Mouse (Mus musculus) MEL (cell line): ENCODE results near the gene Gm20388. TPM values are rescaled to one million over a fixed set of nuclear protein-coding genes. Genes with fewer than 3 reads are reported as not detected.
A peak's percentile ranks its signal among the peaks of the same experiment; 100 is the strongest.

Experiments used
- DNase-seq: peaks from one replicate; pipeline ENCODE4 v3.0.0; 2011; ENCODE audit warnings: low read depth, low spot score
- H3K27ac ChIP-seq: 2 replicates; pipeline ENCODE4 v1.5.1; 2012; ENCODE audit warnings: low read depth, mild to moderate bottlenecking, control low read depth, low read length, moderate library complexity; ENCODE audit not compliant: control insufficient read depth
- H3K27me3 ChIP-seq, 2 experiments: fragments of 150-350 bp in 1 of 2; sonication (generic) in 1 of 2; 2 replicates each; pipeline ENCODE4 v1.6.1; 2012; ENCODE audit warnings: low read length in 2 of 2, mild to moderate bottlenecking in 2 of 2, improper control_type of control experiment in 1 of 2, moderate library complexity in 1 of 2; ENCODE audit not compliant: insufficient read depth in 2 of 2, control insufficient read depth in 1 of 2
- H3K36me3 ChIP-seq, 2 experiments: 2 replicates each; pipeline ENCODE4 v1.6.1; 2012 to 2014; ENCODE audit warnings: low read length in 2 of 2, improper control_type of control experiment in 1 of 2, inconsistent platforms in 1 of 2, mild to moderate bottlenecking in 1 of 2; ENCODE audit not compliant: insufficient read depth in 2 of 2, control insufficient read depth in 1 of 2
- H3K4me1 ChIP-seq, 2 experiments: fragments of 150-350 bp in 1 of 2; sonication (generic) in 1 of 2; 2 replicates each; pipeline ENCODE4 v1.6.1; 2012; ENCODE audit warnings: low read length in 2 of 2, improper control_type of control experiment in 1 of 2, mild to moderate bottlenecking in 1 of 2; ENCODE audit not compliant: insufficient read depth in 2 of 2, control insufficient read depth in 1 of 2
- H3K4me3 ChIP-seq, 2 experiments: fragments of 150-350 bp in 1 of 2; sonication (generic) in 1 of 2; 2 replicates each; pipeline ENCODE4 v1.5.1; 2012; ENCODE audit warnings: low read depth in 2 of 2, low read length in 2 of 2, mild to moderate bottlenecking in 2 of 2, moderate library complexity in 2 of 2, control low read depth in 1 of 2, improper control_type of control experiment in 1 of 2; ENCODE audit not compliant: control insufficient read depth in 1 of 2, insufficient read depth in 1 of 2
- H3K79me2 ChIP-seq: 2 replicates; pipeline ENCODE4 v1.6.1; 2012; ENCODE audit warnings: mild to moderate bottlenecking, low read length, moderate library complexity; ENCODE audit not compliant: control insufficient read depth, poor library complexity, insufficient read depth
- H3K9ac ChIP-seq: 2 replicates; pipeline ENCODE4 v1.6.1; 2012; ENCODE audit warnings: low read depth, mild to moderate bottlenecking, control low read depth, low read length, moderate library complexity; ENCODE audit not compliant: control insufficient read depth, poor library complexity, severe bottlenecking
- H3K9me3 ChIP-seq: fragments of 150-350 bp; sonication (generic); replicated peaks from 2 replicates; pipeline ENCODE4 v1.6.1; 2012; ENCODE audit warnings: mild to moderate bottlenecking, low read length, improper control_type of control experiment, moderate library complexity; ENCODE audit not compliant: insufficient read depth
- BHLHE40 ChIP-seq: IDR thresholded peaks from 2 replicates; pipeline ENCODE4 v1.6.1; 2012; ENCODE audit warnings: low read depth, mild to moderate bottlenecking, inconsistent platforms, low read length, improper control_type of control experiment, borderline replicate concordance
- CHD1 ChIP-seq: IDR thresholded peaks from 2 replicates; pipeline ENCODE4 v1.6.1; 2012; ENCODE audit warnings: low read depth, mild to moderate bottlenecking, inconsistent platforms, low read length, improper control_type of control experiment
- ELF1 ChIP-seq: IDR thresholded peaks from 2 replicates; pipeline ENCODE4 v1.6.1; 2014; ENCODE audit warnings: low read depth, mild to moderate bottlenecking, inconsistent platforms, low read length, improper control_type of control experiment, moderate library complexity
- ETS1 ChIP-seq: IDR thresholded peaks from 2 replicates; pipeline ENCODE4 v1.6.1; 2012; ENCODE audit warnings: low read depth, mild to moderate bottlenecking, inconsistent platforms, low read length, improper control_type of control experiment, moderate library complexity
- JUND ChIP-seq: IDR thresholded peaks from 2 replicates; pipeline ENCODE4 v1.6.1; 2011; ENCODE audit warnings: low read depth, mild to moderate bottlenecking, improper control_type of control experiment, low read length
- MAFK ChIP-seq: IDR thresholded peaks from 2 replicates; pipeline ENCODE4 v1.6.1; 2011; ENCODE audit warnings: low read depth, mild to moderate bottlenecking, low read length, improper control_type of control experiment, borderline replicate concordance
- MAX ChIP-seq: IDR thresholded peaks from 2 replicates; pipeline ENCODE4 v1.6.1; 2011; ENCODE audit warnings: low read length, improper control_type of control experiment
- MAZ ChIP-seq: IDR thresholded peaks from 2 replicates; pipeline ENCODE4 v1.6.1; 2012; ENCODE audit warnings: low read depth, mild to moderate bottlenecking, inconsistent platforms, low read length, improper control_type of control experiment
- MEF2A ChIP-seq: IDR thresholded peaks from 2 replicates; pipeline ENCODE4 v1.6.1; 2014; ENCODE audit warnings: low read depth, mild to moderate bottlenecking, inconsistent platforms, low read length, improper control_type of control experiment; ENCODE audit not compliant: poor library complexity, insufficient replicate concordance, severe bottlenecking; ENCODE audit errors: extremely low read depth
- MYC ChIP-seq: IDR thresholded peaks from 2 replicates; pipeline ENCODE4 v1.6.1; 2011; ENCODE audit warnings: low read depth, mild to moderate bottlenecking, low read length, improper control_type of control experiment, moderate library complexity
- NELFE ChIP-seq: IDR thresholded peaks from 2 replicates; pipeline ENCODE4 v1.6.1; 2011; ENCODE audit warnings: low read depth, low read length, improper control_type of control experiment
- NRF1 ChIP-seq: IDR thresholded peaks from 2 replicates; pipeline ENCODE4 v1.6.1; 2014; ENCODE audit warnings: low read depth, mild to moderate bottlenecking, inconsistent platforms, low read length, improper control_type of control experiment, moderate library complexity; ENCODE audit not compliant: poor library complexity, insufficient read depth, severe bottlenecking
- POLR2A ChIP-seq, 2 experiments: IDR thresholded peaks; 2 replicates each; pipeline ENCODE4 v1.6.1; 2011 to 2012; ENCODE audit warnings: low read length in 2 of 2, mild to moderate bottlenecking in 2 of 2, control low read depth in 1 of 2, improper control_type of control experiment in 1 of 2, low read depth in 1 of 2, moderate library complexity in 1 of 2; ENCODE audit not compliant: control insufficient read depth in 1 of 2, insufficient read depth in 1 of 2, poor library complexity in 1 of 2
- POLR2AphosphoS2 ChIP-seq: IDR thresholded peaks from 2 replicates; pipeline ENCODE4 v1.6.1; 2011; ENCODE audit warnings: low read length, improper control_type of control experiment
- POLR2AphosphoS5 ChIP-seq: IDR thresholded peaks from 2 replicates; pipeline ENCODE4 v1.6.1; 2012; ENCODE audit warnings: low read depth, borderline replicate concordance, mild to moderate bottlenecking, inconsistent platforms, low read length, moderate library complexity, mixed read lengths
- SIN3A ChIP-seq: IDR thresholded peaks from 2 replicates; pipeline ENCODE4 v1.6.1; 2012; ENCODE audit warnings: low read length, improper control_type of control experiment, inconsistent platforms
- TAL1 ChIP-seq: IDR thresholded peaks from 2 replicates; pipeline ENCODE4 v1.6.1; 2012; ENCODE audit warnings: mild to moderate bottlenecking, inconsistent platforms, low read length, moderate library complexity, mixed read lengths
- TCF12 ChIP-seq: IDR thresholded peaks from 2 replicates; pipeline ENCODE4 v1.6.1; 2014; ENCODE audit warnings: low read depth, mild to moderate bottlenecking, inconsistent platforms, low read length, improper control_type of control experiment, moderate library complexity
- UBTF ChIP-seq: IDR thresholded peaks from 2 replicates; pipeline ENCODE4 v1.6.1; 2012; ENCODE audit warnings: low read depth, mild to moderate bottlenecking, inconsistent platforms, low read length, improper control_type of control experiment, moderate library complexity, borderline replicate concordance; ENCODE audit not compliant: insufficient read depth
- USF1 ChIP-seq: IDR thresholded peaks from 2 replicates; pipeline ENCODE4 v1.6.1; 2014; ENCODE audit warnings: low read depth, mild to moderate bottlenecking, inconsistent platforms, low read length, improper control_type of control experiment, moderate library complexity
- ZC3H11A ChIP-seq: IDR thresholded peaks from 2 replicates; pipeline ENCODE4 v1.6.1; 2012; ENCODE audit warnings: low read depth, mild to moderate bottlenecking, inconsistent platforms, low read length, improper control_type of control experiment
- ZMIZ1 ChIP-seq: IDR thresholded peaks from 2 replicates; pipeline ENCODE4 v1.6.1; 2012; ENCODE audit warnings: low read depth, mild to moderate bottlenecking, inconsistent platforms, low read length, improper control_type of control experiment, moderate library complexity
- polyA plus RNA-seq, 2 experiments: library from polyadenylated mRNA; stranded (reverse) in 1 of 2; unstranded in 1 of 2; fragments of >175 nt in 1 of 2; fragments of >200 nt in 1 of 2; gene quantifications; 2 replicates each; pipeline versions ENCODE4 v1.2.1 to v1.2.4; 2012; ENCODE audit warnings: low replicate concordance in 2 of 2, low read depth in 1 of 2; ENCODE audit not compliant: insufficient read length in 2 of 2, insufficient read depth in 1 of 2, missing spikeins in 1 of 2
- total RNA-seq: library from RNA; depleted of rRNA; stranded (reverse); fragments of 300-350 nt; gene quantifications from 2 replicates; pipeline ENCODE4 v1.2.3, GENCODE M21; 2012

The Gm20388 gene
- total and polyA plus RNA-seq, 3 experiments, result 11.1 to 17.8 TPM; not detected in 1

- TF ChIP-seq POLR2AphosphoS5, result no peak; the same call in 1 of the 2 replicates
Observed at GRCm38 (mm10) chr8:120371725-120372457, 461.2 kb downstream of the Gm20388 start (continued).

DNA sequence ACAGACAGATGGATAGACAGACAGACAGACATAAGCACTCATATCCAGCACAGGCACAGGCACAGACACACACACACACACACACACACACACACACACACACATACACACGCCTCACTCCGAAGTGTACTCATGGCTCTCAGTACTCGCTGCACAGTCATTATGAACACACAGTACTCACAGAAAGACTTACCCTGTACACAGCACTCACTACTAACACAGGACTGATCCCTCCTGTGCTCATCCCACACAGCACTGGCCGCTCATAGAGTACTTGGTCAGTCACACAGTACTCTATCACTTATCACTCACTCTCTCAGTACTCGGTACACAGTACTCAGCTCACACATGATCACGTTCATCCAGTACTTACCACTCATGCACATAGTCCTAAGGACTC lies 462.0 kb downstream of the Gm20388 start:
- Histone ChIP-seq H3K36me3 (peaks cover 0 to 56% of the 10 kb centered on the region in 2 experiments; a peak in 2 of 4 replicates), H3K4me1 (peaks cover 33 to 84% of the 10 kb centered on the region in 2 experiments), H3K27me3 (no peaks in the 10 kb centered on the region), H3K79me2 (peaks cover 31% of the 10 kb centered on the region), H3K9ac (peak overlapping the region; percentile 62), H3K9me3 (no peaks in the 10 kb centered on the region), H3K27ac (peak overlapping the region; percentile 90), H3K4me3 (no peak overlapping the region)
- no peak for DNase-seq
- peak; percentile 68; the same call in 1 of the 2 replicates for TF ChIP-seq POLR2AphosphoS5
- TF ChIP-seq JUND, result no peak

DNA sequence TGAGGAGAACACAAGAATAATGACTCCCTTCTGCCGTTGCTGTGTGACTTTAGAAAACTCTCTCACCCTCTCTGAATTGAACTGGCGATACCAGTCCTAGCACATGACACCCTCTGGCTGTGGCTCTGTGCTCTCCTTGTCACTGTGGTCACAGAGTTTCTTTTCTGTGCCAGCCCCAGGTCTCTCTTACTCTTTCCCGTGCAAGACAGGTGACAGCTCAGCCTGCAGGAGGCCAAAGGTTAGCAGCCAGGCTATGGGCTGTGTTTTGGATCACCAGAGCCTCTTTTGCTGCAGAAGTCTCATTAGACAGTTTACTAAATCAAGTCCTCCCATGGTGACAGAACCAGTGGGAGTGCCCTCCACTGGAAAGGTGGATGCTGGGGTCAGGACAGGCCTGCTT lies 463.0 kb downstream of the Gm20388 start:
- TF ChIP-seq MAZ (no peak), NELFE (no peak), MYC (no peak)
- Histone ChIP-seq H3K36me3 (peaks cover 0 to 57% of the 10 kb centered on the region in 2 experiments; a peak in 2 of 4 replicates), H3K9ac (no peak overlapping the region), H3K4me1 (peaks cover 34 to 84% of the 10 kb centered on the region in 2 experiments), H3K27ac (peak overlapping the region; percentile 90), H3K27me3 (no peaks in the 10 kb centered on the region), H3K4me3 (no peak overlapping the region), H3K79me2 (peaks cover 31% of the 10 kb centered on the region), H3K9me3 (no peaks in the 10 kb centered on the region)
- no peak for DNase-seq

DNA sequence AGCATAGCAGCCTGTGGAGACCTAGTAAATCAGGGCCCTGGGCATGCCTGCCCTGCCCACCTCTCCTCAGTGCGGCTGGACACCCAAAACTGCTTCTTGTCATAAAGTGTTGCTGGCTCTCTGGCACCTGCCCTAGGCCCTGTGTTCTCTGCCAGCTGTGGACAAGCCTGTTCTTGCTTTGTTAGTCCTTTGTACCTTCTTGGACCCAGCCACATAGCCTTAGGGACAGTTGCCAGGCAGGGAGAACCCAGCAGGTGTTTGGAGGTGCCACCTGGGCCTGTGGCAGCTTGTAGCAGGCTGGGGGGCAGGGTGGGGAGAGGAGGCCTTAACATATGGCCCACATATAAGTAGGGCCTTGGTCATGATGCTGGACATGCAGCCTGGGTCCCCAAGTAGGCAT lies 463.4 kb downstream of the Gm20388 start:
- Histone ChIP-seq H3K9me3 (no peaks in the 10 kb centered on the region), H3K36me3 (peaks cover 0 to 62% of the 10 kb centered on the region in 2 experiments; a peak in 2 of 4 replicates), H3K4me1 (peaks cover 38 to 86% of the 10 kb centered on the region in 2 experiments), H3K4me3 (no peak overlapping the region), H3K27ac (peak overlapping the region; percentile 15; the same call in 1 of the 2 replicates), H3K79me2 (peaks cover 32% of the 10 kb centered on the region), H3K27me3 (no peaks in the 10 kb centered on the region), H3K9ac (peak overlapping the region; percentile 9; the same call in 1 of the 2 replicates)
- no peak for DNase-seq
- no peak for TF ChIP-seq NRF1
- no peak for TF ChIP-seq ELF1
- no peak for TF ChIP-seq MAX
- TF ChIP-seq MYC, result no peak
- TF ChIP-seq ZC3H11A, result no peak
- no peak for TF ChIP-seq USF1
- no peak for TF ChIP-seq ZMIZ1
- TF ChIP-seq TAL1, result no peak
- no peak for TF ChIP-seq MEF2A
- TF ChIP-seq POLR2AphosphoS2, result no peak
- no peak for TF ChIP-seq CHD1
- TF ChIP-seq UBTF, result no peak
- no peak for TF ChIP-seq TCF12
- TF ChIP-seq SIN3A, result no peak
- TF ChIP-seq NELFE, result no peak
- no peak for TF ChIP-seq MAFK
- TF ChIP-seq BHLHE40, result no peak
- no peak for TF ChIP-seq POLR2A (IDR thresholded peaks at IDR 0.05; ENCODE audit: control insufficient read depth in 1 of 2, insufficient read depth in 1 of 2, low read depth in 1 of 2, low read length in 2 of 2, poor library complexity in 1 of 2)
- no peak for TF ChIP-seq ETS1
